Mouse (Mus musculus) embryonic facial prominence, embryonic 10.5 days (tissue): ENCODE measurements around the gene Th. TPM values are rescaled to one million over a fixed set of nuclear protein-coding genes. Genes with fewer than 3 reads are reported as not detected.
A peak's percentile ranks its signal among the peaks of the same experiment; 100 is the strongest.

Experiments used
- DNase-seq: peaks from one replicate; pipeline ENCODE4 v3.0.0-alpha.2; 2017; ENCODE audit warnings: low spot score
- H3K27ac ChIP-seq: fragments of 300-500 bp; sonication (generic); replicated peaks from 2 replicates; pipeline ENCODE4 v1.5.1; 2016; ENCODE audit warnings: mild to moderate bottlenecking
- H3K27me3 ChIP-seq: fragments of 300-500 bp; sonication (generic); replicated peaks from 2 replicates; pipeline ENCODE4 v1.6.1; 2016; ENCODE audit warnings: low read depth, mild to moderate bottlenecking; ENCODE audit not compliant: poor library complexity, severe bottlenecking
- H3K36me3 ChIP-seq: fragments of 300-500 bp; sonication (generic); replicated peaks from 2 replicates; pipeline ENCODE4 v1.6.1; 2016; ENCODE audit warnings: mild to moderate bottlenecking, moderate library complexity
- H3K4me1 ChIP-seq: fragments of 300-500 bp; sonication (generic); 2 replicates; pipeline ENCODE4 v1.6.1; 2016
- H3K4me3 ChIP-seq: fragments of 300-500 bp; sonication (generic); 2 replicates; pipeline ENCODE4 v1.5.1; 2016; ENCODE audit warnings: mild to moderate bottlenecking, moderate library complexity
- H3K9me3 ChIP-seq: fragments of 300-500 bp; sonication (generic); 2 replicates; pipeline ENCODE4 v1.6.1; 2016; ENCODE audit warnings: mild to moderate bottlenecking
- WGBS: fragments of 180-500 bp; shearing (Covaris S2); methylation state at CpG from one replicate; pipeline ENCODE4 v1.1.7; 2016; 5-methylcytosine and 5-hydroxymethylcytosine counted together
- polyA plus RNA-seq: library from polyadenylated mRNA; unstranded; fragments of >200 nt; fragmentation: Nextera tagmentation; extraction: Ambion mirVana; gene quantifications from 2 replicates; pipeline ENCODE4 v1.2.1, GENCODE M21; 2016

Gene Th
- polyA plus RNA-seq, result 5.6 and 6.9 TPM in 2 replicates

- Histone ChIP-seq H3K36me3 (no peaks in the 10 kb centered on the region), H3K27me3 (0 out of 2 replicates have a peak, but pooled peaks cover 10% of the 10 kb centered on the region), H3K27ac (no peak within 1 kb of the TSS), H3K4me3 (no peak within 1 kb of the TSS), H3K4me1 (no peaks in the 10 kb centered on the region), H3K9me3 (no peaks in the 10 kb centered on the region)
- no peak for DNase-seq
- WGBS, result 84% methylated on average over 3 of the region's 3 CpGs
Observed at GRCm38 (mm10) chr7:142931028-142931427, at the start of gene Th. Gene Th, minus strand, starts transcription at chr7:142931128.

GRCm38 (mm10) chr7:142968809-142969511, 38.0 kb upstream of the Th start, which contains the start of gene Ascl2:
Gene Ascl2, minus strand, starts transcription at chr7:142969264.
- H3K27me3 ChIP-seq, result peaks cover 86% of the 10 kb centered on the region
- peaks cover 26% of the 10 kb centered on the region for H3K4me1 ChIP-seq
- no peak within 1 kb of the TSS for H3K27ac ChIP-seq
- H3K4me3 ChIP-seq, result peak within 1 kb of the TSS; percentile 58
- H3K9me3 ChIP-seq, result no peaks in the 10 kb centered on the region
- WGBS, result 2% methylated on average over 51 of the region's 51 CpGs
- H3K36me3 ChIP-seq, result no peaks in the 10 kb centered on the region
- peak; percentile 69 for DNase-seq

GRCm38 (mm10) chr7:142967884-142968808, 37.2 kb upstream of the Th start:
- under 1% methylated on average over 90 of the region's 90 CpGs for WGBS
- H3K27me3 ChIP-seq, result peaks cover 89% of the 10 kb centered on the region
- no peaks in the 10 kb centered on the region for H3K36me3 ChIP-seq
- H3K27ac ChIP-seq, result no peak overlapping the region
- H3K9me3 ChIP-seq, result no peaks in the 10 kb centered on the region
- DNase-seq, result peak; percentile 82
- H3K4me1 ChIP-seq, result peaks cover 26% of the 10 kb centered on the region
- peak overlapping the region; percentile 58 for H3K4me3 ChIP-seq

- WGBS, result 0% methylated on average over 36 of the region's 36 CpGs
- peaks cover 26% of the 10 kb centered on the region for H3K4me1 ChIP-seq
- peak; percentile 48 for DNase-seq
- peaks cover 88% of the 10 kb centered on the region for H3K27me3 ChIP-seq
- H3K36me3 ChIP-seq, result no peaks in the 10 kb centered on the region
- H3K4me3 ChIP-seq, result peak overlapping the region; percentile 58
- H3K9me3 ChIP-seq, result no peaks in the 10 kb centered on the region
- H3K27ac ChIP-seq, result no peak overlapping the region
Observed at GRCm38 (mm10) chr7:142967414-142967883, 36.5 kb upstream of the Th start.

GRCm38 (mm10) chr7:142959752-142960151, 28.8 kb upstream of the Th start:
- 81% methylated on average over 4 of the region's 4 CpGs for WGBS
- H3K4me3 ChIP-seq, result no peak overlapping the region
- no peak overlapping the region for H3K27ac ChIP-seq
- no peaks in the 10 kb centered on the region for H3K4me1 ChIP-seq
- peaks cover 27% of the 10 kb centered on the region for H3K27me3 ChIP-seq
- no peaks in the 10 kb centered on the region for H3K9me3 ChIP-seq
- no peaks in the 10 kb centered on the region for H3K36me3 ChIP-seq
- DNase-seq, result no peak

- WGBS, result 98% methylated on average over 1 of the region's 1 CpGs
- no peak for DNase-seq
- H3K27ac ChIP-seq, result no peak overlapping the region
- H3K36me3 ChIP-seq, result no peaks in the 10 kb centered on the region
- H3K4me3 ChIP-seq, result no peak overlapping the region
- H3K27me3 ChIP-seq, result peaks cover 18% of the 10 kb centered on the region; the same call in 1 of the 2 replicates
- no peaks in the 10 kb centered on the region for H3K9me3 ChIP-seq
- H3K4me1 ChIP-seq, result no peaks in the 10 kb centered on the region
Observed at GRCm38 (mm10) chr7:142958817-142959216, 27.9 kb upstream of the Th start.

GRCm38 (mm10) chr7:142956018-142956417, 25.1 kb upstream of the Th start:
- H3K27ac ChIP-seq, result no peak overlapping the region
- H3K4me3 ChIP-seq, result no peak overlapping the region
- DNase-seq, result no peak
- no peaks in the 10 kb centered on the region for H3K36me3 ChIP-seq
- WGBS, result 75% methylated on average over 2 of the region's 2 CpGs
- 0 out of 2 replicates have a peak, but pooled peaks cover 4% of the 10 kb centered on the region for H3K27me3 ChIP-seq
- H3K4me1 ChIP-seq, result no peaks in the 10 kb centered on the region
- H3K9me3 ChIP-seq, result no peaks in the 10 kb centered on the region

GRCm38 (mm10) chr7:142949568-142949967, 18.6 kb upstream of the Th start:
- Histone ChIP-seq H3K36me3 (no peaks in the 10 kb centered on the region), H3K4me3 (no peak overlapping the region), H3K9me3 (no peaks in the 10 kb centered on the region), H3K27ac (no peak overlapping the region), H3K4me1 (no peaks in the 10 kb centered on the region), H3K27me3 (peaks cover 8% of the 10 kb centered on the region; the same call in 1 of the 2 replicates)
- 6% methylated on average over 1 of the region's 1 CpGs for WGBS
- DNase-seq, result no peak

- H3K4me1 ChIP-seq, result no peaks in the 10 kb centered on the region
Observed at GRCm38 (mm10) chr7:142937631-142938030, 6.7 kb upstream of the Th start.

GRCm38 (mm10) chr7:142935708-142936107, 4.8 kb upstream of the Th start:
- no peak for DNase-seq
- no peak overlapping the region for H3K4me3 ChIP-seq
- no peak overlapping the region for H3K27ac ChIP-seq
- H3K9me3 ChIP-seq, result no peaks in the 10 kb centered on the region
- no peaks in the 10 kb centered on the region for H3K4me1 ChIP-seq
- 90% methylated on average over 14 of the region's 14 CpGs for WGBS
- no peaks in the 10 kb centered on the region for H3K36me3 ChIP-seq
- 0 out of 2 replicates have a peak, but pooled peaks cover 5% of the 10 kb centered on the region for H3K27me3 ChIP-seq

More at GRCm38 (mm10) chr7:142937631-142938030, 6.7 kb upstream of the Th start:
- 0 out of 2 replicates have a peak, but pooled peaks cover 5% of the 10 kb centered on the region for H3K27me3 ChIP-seq
- no peak overlapping the region for H3K27ac ChIP-seq
- DNase-seq, result no peak
- no peaks in the 10 kb centered on the region for H3K36me3 ChIP-seq
- no peaks in the 10 kb centered on the region for H3K9me3 ChIP-seq
- no peak overlapping the region for H3K4me3 ChIP-seq

- no peaks in the 10 kb centered on the region for H3K4me1 ChIP-seq
- 0 out of 2 replicates have a peak, but pooled peaks cover 11% of the 10 kb centered on the region for H3K27me3 ChIP-seq
- no peaks in the 10 kb centered on the region for H3K36me3 ChIP-seq
- WGBS, result 69% methylated on average over 3 of the region's 3 CpGs
- H3K4me3 ChIP-seq, result no peak overlapping the region
- DNase-seq, result no peak
- no peak overlapping the region for H3K27ac ChIP-seq
- H3K9me3 ChIP-seq, result no peaks in the 10 kb centered on the region
Observed at GRCm38 (mm10) chr7:142932469-142932868, 1.5 kb upstream of the Th start.

GRCm38 (mm10) chr7:142929516-142929915, 1.4 kb downstream of the Th start:
- DNase-seq, result no peak
- Histone ChIP-seq H3K36me3 (no peaks in the 10 kb centered on the region), H3K4me1 (no peaks in the 10 kb centered on the region), H3K27me3 (0 out of 2 replicates have a peak, but pooled peaks cover 7% of the 10 kb centered on the region), H3K9me3 (no peaks in the 10 kb centered on the region), H3K4me3 (no peak overlapping the region), H3K27ac (no peak overlapping the region)
- 79% methylated on average over 2 of the region's 2 CpGs for WGBS
